Mouse (Mus musculus): ENCODE measurements around the gene Zfp36l2. TPM values are rescaled to one million over a fixed set of nuclear protein-coding genes. Genes with fewer than 3 reads are reported as not detected.
A peak's percentile ranks its signal among the peaks of the same experiment; 100 is the strongest.

Zfp36l2 gene
- total and polyA plus RNA-seq, 3 experiments: 68.5 to 174 (median 93.6) TPM

- no peaks in the 10 kb centered on the region for H3K27me3 ChIP-seq (ENCODE audit: control insufficient read depth in 1 of 2, insufficient read depth in 2 of 2, low read length in 2 of 2)
- no peak overlapping the region for H3K27ac ChIP-seq (ENCODE audit: control insufficient read depth, low read depth, low read length)
- peaks cover 10 to 23% of the 10 kb centered on the region in 2 experiments for H3K4me1 ChIP-seq (ENCODE audit: control insufficient read depth in 1 of 2, insufficient read depth in 2 of 2, low read length in 2 of 2)
- TF ChIP-seq USF1 (IDR thresholded peaks at IDR 0.05; ENCODE audit: low read depth, low read length): no peak
- no peak for TF ChIP-seq MEF2A (IDR thresholded peaks at IDR 0.05; ENCODE audit: extremely low read depth, insufficient replicate concordance, low read depth, low read length, poor library complexity, severe bottlenecking)
- H3K9ac ChIP-seq (ENCODE audit: control insufficient read depth, low read depth, low read length, poor library complexity, severe bottlenecking): no peak overlapping the region
- H3K4me3 ChIP-seq (ENCODE audit: control insufficient read depth in 1 of 2, insufficient read depth in 1 of 2, low read depth in 2 of 2, low read length in 2 of 2): no peak overlapping the region
- DNase-seq (ENCODE audit: low read depth, low spot score): no peak
- H3K36me3 ChIP-seq (ENCODE audit: control insufficient read depth in 1 of 2, insufficient read depth in 2 of 2, low read length in 2 of 2): peaks cover 0 to 13% of the 10 kb centered on the region in 2 experiments; a peak in 2 of 4 replicates
- H3K9me3 ChIP-seq (replicated peaks; ENCODE audit: insufficient read depth, low read length): no peaks in the 10 kb centered on the region
- peaks cover 25% of the 10 kb centered on the region for H3K79me2 ChIP-seq (ENCODE audit: control insufficient read depth, insufficient read depth, low read length, poor library complexity)
Observed at GRCm38 (mm10) chr17:84191946-84192345, 4.2 kb upstream of the Zfp36l2 start.

- H3K9ac ChIP-seq (ENCODE audit: control insufficient read depth, low read depth, low read length, poor library complexity, severe bottlenecking): peak overlapping the region; percentile 45
- H3K4me3 ChIP-seq (ENCODE audit: control insufficient read depth in 1 of 2, insufficient read depth in 1 of 2, low read depth in 2 of 2, low read length in 2 of 2): peak overlapping the region in 1 of 2 experiments; percentile 0; a peak in 1 of 4 replicates
- H3K27me3 ChIP-seq (ENCODE audit: control insufficient read depth in 1 of 2, insufficient read depth in 2 of 2, low read length in 2 of 2): no peaks in the 10 kb centered on the region
- peak overlapping the region; percentile 97 for H3K27ac ChIP-seq (ENCODE audit: control insufficient read depth, low read depth, low read length)
- peaks cover 10 to 23% of the 10 kb centered on the region in 2 experiments for H3K4me1 ChIP-seq (ENCODE audit: control insufficient read depth in 1 of 2, insufficient read depth in 2 of 2, low read length in 2 of 2)
- no peaks in the 10 kb centered on the region for H3K9me3 ChIP-seq (replicated peaks; ENCODE audit: insufficient read depth, low read length)
- peaks cover 35% of the 10 kb centered on the region for H3K79me2 ChIP-seq (ENCODE audit: control insufficient read depth, insufficient read depth, low read length, poor library complexity)
- peak; percentile 94 for DNase-seq (ENCODE audit: low read depth, low spot score)
- TF ChIP-seq TAL1 (IDR thresholded peaks at IDR 0.05; ENCODE audit: low read length) (no peak), HCFC1 (IDR thresholded peaks at IDR 0.05; ENCODE audit: low read depth, low read length) (no peak), GATA1 (IDR thresholded peaks at IDR 0.05; ENCODE audit: low read depth, low read length) (peak; percentile 60), EP300 (IDR thresholded peaks at IDR 0.05; ENCODE audit: low read depth in 1 of 2, low read length in 2 of 2) (no peak), MAFK (IDR thresholded peaks at IDR 0.05; ENCODE audit: borderline replicate concordance, low read depth, low read length) (no peak), ZNF384 (IDR thresholded peaks at IDR 0.05; ENCODE audit: low read depth, low read length) (no peak), CHD1 (IDR thresholded peaks at IDR 0.05; ENCODE audit: low read depth, low read length) (no peak), CTCF (IDR thresholded peaks at IDR 0.05 in 2 of 3, conservative IDR thresholded peaks at IDR 0.05 in 1 of 3; ENCODE audit: control insufficient read depth in 1 of 3, insufficient read depth in 1 of 3, low read depth in 2 of 3, low read length in 3 of 3, poor library complexity in 1 of 3, severe bottlenecking in 1 of 3) (peak in 2 of 3 experiments; percentile 88 to 97; a peak in 4 of 6 replicates), TBP (IDR thresholded peaks at IDR 0.05; ENCODE audit: low read depth, low read length) (peak; percentile 85)
- H3K36me3 ChIP-seq (ENCODE audit: control insufficient read depth in 1 of 2, insufficient read depth in 2 of 2, low read length in 2 of 2): peaks cover 0 to 13% of the 10 kb centered on the region in 2 experiments; a peak in 2 of 4 replicates
Observed at GRCm38 (mm10) chr17:84190885-84191284, 3.1 kb upstream of the Zfp36l2 start.

GRCm38 (mm10) chr17:84189127-84189854 is 1.5 kb upstream of the Zfp36l2 start:
- Histone ChIP-seq H3K9ac (ENCODE audit: control insufficient read depth, low read depth, low read length, poor library complexity, severe bottlenecking) (peak overlapping the region; percentile 93), H3K4me1 (ENCODE audit: control insufficient read depth in 1 of 2, insufficient read depth in 2 of 2, low read length in 2 of 2) (peaks cover 10 to 23% of the 10 kb centered on the region in 2 experiments), H3K27me3 (ENCODE audit: control insufficient read depth in 1 of 2, insufficient read depth in 2 of 2, low read length in 2 of 2) (no peaks in the 10 kb centered on the region), H3K4me3 (ENCODE audit: control insufficient read depth in 1 of 2, insufficient read depth in 1 of 2, low read depth in 2 of 2, low read length in 2 of 2) (peak overlapping the region; percentile 47 to 75), H3K36me3 (ENCODE audit: control insufficient read depth in 1 of 2, insufficient read depth in 2 of 2, low read length in 2 of 2) (peaks cover 8 to 13% of the 10 kb centered on the region in 2 experiments), H3K79me2 (ENCODE audit: control insufficient read depth, insufficient read depth, low read length, poor library complexity) (peaks cover 46% of the 10 kb centered on the region), H3K27ac (ENCODE audit: control insufficient read depth, low read depth, low read length) (peak overlapping the region; percentile 97), H3K9me3 (replicated peaks; ENCODE audit: insufficient read depth, low read length) (no peaks in the 10 kb centered on the region)
- DNase-seq (ENCODE audit: low read depth, low spot score): peak; percentile 54
- TF ChIP-seq POLR2A (IDR thresholded peaks at IDR 0.05; ENCODE audit: control insufficient read depth in 1 of 2, insufficient read depth in 1 of 2, low read depth in 1 of 2, low read length in 2 of 2, poor library complexity in 1 of 2) (no peak), KAT2A (conservative IDR thresholded peaks at IDR 0.05; ENCODE audit: low read depth, low read length) (no peak)
